Mouse (Mus musculus): Measurements from ENCODE around the gene Afmid.
A peak's percentile ranks its signal among the peaks of the same experiment; 100 is the strongest.
"Not testable (repeated sequence)": the region's sequence is repeated elsewhere in the genome, so short reads cannot be mapped to it uniquely, and the experiment has no call there.

Gene Afmid

GRCm38 (mm10) chr11:117826916-117827315 is 1.2 kb downstream of the Afmid start:
- DNase-seq, result no peak

GRCm38 (mm10) chr11:117827386-117827785 is 1.7 kb downstream of the Afmid start:
- DNase-seq, result no peak

- DNase-seq, result no peak
These were observed 2.6 kb downstream of the Afmid start for GRCm38 (mm10) chr11:117828149-117828887.

- no peak for DNase-seq
These were observed 3.3 kb downstream of the Afmid start for GRCm38 (mm10) chr11:117828888-117829604.

- DNase-seq, result no peak
These were observed 4.0 kb downstream of the Afmid start for GRCm38 (mm10) chr11:117829671-117830215.

- no peak for DNase-seq
These were observed 4.7 kb downstream of the Afmid start for GRCm38 (mm10) chr11:117830401-117830800.

GRCm38 (mm10) chr11:117832086-117832969 is 6.6 kb downstream of the Afmid start:
- DNase-seq, result peak; percentile 84

GRCm38 (mm10) chr11:117833509-117833908 is 7.8 kb downstream of the Afmid start:
- not testable (repeated sequence) for DNase-seq

GRCm38 (mm10) chr11:117834086-117834485 is 8.4 kb downstream of the Afmid start:
- no peak for DNase-seq

GRCm38 (mm10) chr11:117836306-117836705 is 10.6 kb downstream of the Afmid start:
- no peak for DNase-seq

GRCm38 (mm10) chr11:117838572-117838971 is 12.8 kb downstream of the Afmid start:
- DNase-seq, result no peak

GRCm38 (mm10) chr11:117839021-117839420 is 13.3 kb downstream of the Afmid start:
- DNase-seq, result no peak

- DNase-seq, result no peak
These were observed 15.2 kb downstream of the Afmid start for GRCm38 (mm10) chr11:117840910-117841309.

GRCm38 (mm10) chr11:117843434-117843833 is 17.7 kb downstream of the Afmid start:
- no peak for DNase-seq

- DNase-seq, result no peak
These were observed 19.3 kb downstream of the Afmid start for GRCm38 (mm10) chr11:117844997-117845396.

GRCm38 (mm10) chr11:117845651-117846050 is 19.9 kb downstream of the Afmid start:
- DNase-seq, result no peak

GRCm38 (mm10) chr11:117846640-117847039 is 20.9 kb downstream of the Afmid start:
- DNase-seq, result no peak

GRCm38 (mm10) chr11:117847593-117848215 is 22.0 kb downstream of the Afmid start:
- DNase-seq, result no peak

GRCm38 (mm10) chr11:117848271-117848984 is 22.7 kb downstream of the Afmid start:
- no peak for DNase-seq

GRCm38 (mm10) chr11:117848985-117849671 is 23.4 kb downstream of the Afmid start, which contains the start of gene Birc5:
Gene Birc5 (plus strand): TSS chr11:117849251.
- DNase-seq, result peak; percentile 97

GRCm38 (mm10) chr11:117852875-117853274 is 27.2 kb downstream of the Afmid start:
- no peak for DNase-seq

All from right cerebral cortex, postnatal 4 days (tissue).